Mouse (Mus musculus) CH12.LX (cell line): Measurements from ENCODE around the gene Tmem82.

ENCODE experiments used
- CTCF ChIP-seq, 2 experiments: IDR thresholded peaks in 1 of 2; conservative IDR thresholded peaks in 1 of 2; 2 replicates each; pipeline ENCODE4 v1.5.1; 2011 to 2012; ENCODE audit warnings: low read depth in 2 of 2, low read length in 2 of 2, improper control_type of control experiment in 1 of 2, inconsistent platforms in 1 of 2, mild to moderate bottlenecking in 1 of 2, moderate library complexity in 1 of 2
- EP300 ChIP-seq: IDR thresholded peaks from 2 replicates; pipeline ENCODE4 v1.6.1; 2011; ENCODE audit warnings: low read length, improper control_type of control experiment
- MXI1 ChIP-seq: IDR thresholded peaks from 2 replicates; pipeline ENCODE4 v1.6.1; 2011; ENCODE audit warnings: mild to moderate bottlenecking, low read depth, low read length, improper control_type of control experiment
- SMC3 ChIP-seq: IDR thresholded peaks from 2 replicates; pipeline ENCODE4 v1.6.1; 2011; ENCODE audit warnings: low read depth, low read length, improper control_type of control experiment

GRCm38 (mm10) chr4:141581051-141581450 is 37.4 kb downstream of the Tmem82 start:
- no peak for TF ChIP-seq MXI1
- TF ChIP-seq CTCF (conservative IDR thresholded peaks at IDR 0.05 in 1 of 2, IDR thresholded peaks at IDR 0.05 in 1 of 2; ENCODE audit: low read depth in 2 of 2, low read length in 2 of 2), result no peak
- no peak for TF ChIP-seq EP300
- no peak for TF ChIP-seq SMC3
